Mouse (Mus musculus): ENCODE measurements around the gene Kdm5a.
A peak's percentile ranks its signal among the peaks of the same experiment; 100 is the strongest.

Gene Kdm5a

GRCm38 (mm10) chr6:120472455-120473140, 108.7 kb downstream of the Kdm5a start:
- DNase-seq = no peak

DNA sequence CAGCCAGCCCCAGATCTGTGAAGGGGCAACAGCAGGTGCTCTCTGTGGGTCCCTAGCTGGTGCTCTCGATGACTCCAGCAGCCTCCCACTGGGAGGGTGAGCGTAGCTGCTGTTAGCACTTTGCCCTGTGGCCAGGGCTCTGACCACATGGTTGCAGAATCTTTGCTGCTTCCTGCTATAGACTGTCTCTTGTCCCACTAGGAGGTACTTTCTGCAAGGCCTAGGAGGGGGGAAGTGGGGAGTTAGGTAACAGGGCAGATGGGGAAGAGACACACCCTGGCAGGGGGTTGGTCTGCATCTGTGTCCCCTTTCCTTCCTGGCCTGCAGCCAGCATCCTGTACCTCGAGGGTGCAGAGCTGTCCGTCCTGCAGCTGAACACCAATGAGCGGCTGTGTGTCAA, 109.5 kb downstream of the Kdm5a start:
- no peak for DNase-seq

DNA sequence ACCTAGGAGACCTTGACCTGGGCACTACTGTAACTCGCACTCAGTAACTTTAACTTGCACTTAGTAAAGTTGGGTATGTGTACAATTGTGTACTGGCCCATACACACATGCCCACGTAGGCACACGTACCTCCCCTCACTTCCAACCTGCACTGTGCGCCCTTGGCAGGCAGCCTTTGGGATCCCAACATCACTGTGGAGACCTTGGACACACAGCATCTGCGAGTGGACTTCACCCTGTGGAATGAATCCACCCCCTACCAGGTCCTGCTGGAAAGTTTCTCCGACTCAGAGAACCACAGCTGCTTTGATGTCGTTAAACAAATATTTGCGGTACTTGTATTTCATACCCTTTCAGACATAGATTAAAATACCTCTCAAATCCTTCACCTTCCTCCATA, 111.4 kb downstream of the Kdm5a start:
- no peak for DNase-seq

GRCm38 (mm10) chr6:120479302-120479701, 115.4 kb downstream of the Kdm5a start:
- DNase-seq = no peak

DNA sequence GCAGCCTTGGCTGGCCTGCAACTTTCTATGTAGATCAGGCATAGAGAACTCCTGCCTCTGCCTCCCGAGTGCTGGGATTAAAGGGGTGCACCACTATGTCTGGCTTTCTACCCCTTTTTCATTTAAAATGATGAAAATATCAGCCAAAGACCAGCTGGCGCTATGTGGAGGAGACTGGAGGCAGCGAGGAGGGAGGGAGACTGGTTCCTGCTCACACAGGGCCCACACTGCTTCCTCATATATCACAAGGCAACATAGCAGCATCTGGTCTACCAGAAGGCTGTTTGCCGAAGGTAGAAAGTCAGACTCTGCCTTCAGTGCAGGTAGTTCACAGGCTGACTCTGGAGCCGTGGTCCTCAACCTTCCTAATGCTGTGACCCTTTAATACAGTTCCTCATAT, 116.4 kb downstream of the Kdm5a start:
- no peak for DNase-seq

DNA sequence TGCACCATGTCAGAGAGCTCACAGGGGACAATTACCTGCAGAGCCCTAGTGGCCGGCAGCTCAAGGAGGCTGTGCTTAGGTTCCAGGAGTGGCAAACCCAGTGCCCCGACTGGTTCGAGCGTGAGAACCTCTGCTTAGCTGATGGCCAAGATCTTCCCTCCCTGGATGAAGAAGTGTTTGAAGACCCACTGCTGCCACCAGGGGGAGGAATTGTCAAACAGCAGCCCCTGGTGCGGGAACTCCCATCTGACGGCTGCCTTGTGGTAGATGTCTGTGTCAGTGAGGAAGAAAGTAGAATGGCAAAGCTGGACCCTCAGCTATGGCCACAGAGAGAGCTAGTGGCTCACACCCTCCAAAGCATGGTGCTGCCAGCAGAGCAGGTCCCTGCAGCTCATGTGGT, 117.6 kb downstream of the Kdm5a start:
- DNase-seq = no peak

DNA sequence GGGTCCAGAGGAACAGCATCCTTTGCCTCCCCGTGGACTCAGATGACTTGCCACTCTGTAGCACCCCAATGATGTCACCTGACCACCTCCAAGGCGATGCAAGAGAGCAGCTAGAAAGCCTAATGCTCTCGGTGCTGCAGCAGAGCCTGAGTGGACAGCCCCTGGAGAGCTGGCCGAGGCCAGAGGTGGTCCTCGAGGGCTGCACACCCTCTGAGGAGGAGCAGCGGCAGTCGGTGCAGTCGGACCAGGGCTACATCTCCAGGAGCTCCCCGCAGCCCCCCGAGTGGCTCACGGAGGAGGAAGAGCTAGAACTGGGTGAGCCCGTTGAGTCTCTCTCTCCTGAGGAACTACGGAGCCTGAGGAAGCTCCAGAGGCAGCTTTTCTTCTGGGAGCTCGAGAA, 118.1 kb downstream of the Kdm5a start:
- no peak for DNase-seq

DNA sequence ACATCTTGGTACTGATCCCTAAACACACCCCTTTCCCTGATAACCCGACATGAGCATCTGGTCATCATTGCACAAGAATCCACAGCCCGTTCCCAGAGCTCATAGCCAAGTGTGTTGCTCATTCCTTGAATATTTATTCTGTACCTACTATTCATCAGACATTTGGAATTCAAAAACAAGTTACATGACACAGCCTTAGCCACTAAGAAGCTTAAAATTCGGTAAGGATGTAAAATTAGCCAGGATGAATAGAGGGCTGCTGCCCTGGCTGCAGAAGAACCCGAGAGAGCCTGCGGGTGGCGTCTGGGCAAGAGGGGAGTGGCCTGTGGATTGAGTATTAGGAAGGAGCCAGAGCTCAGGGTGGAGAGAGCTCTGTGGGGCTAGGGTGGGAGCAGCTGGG, 118.8 kb downstream of the Kdm5a start:
- DNase-seq = no peak

- DNase-seq = no peak
Measured at GRCm38 (mm10) chr6:120483211-120483626, 119.3 kb downstream of the Kdm5a start.

DNA sequence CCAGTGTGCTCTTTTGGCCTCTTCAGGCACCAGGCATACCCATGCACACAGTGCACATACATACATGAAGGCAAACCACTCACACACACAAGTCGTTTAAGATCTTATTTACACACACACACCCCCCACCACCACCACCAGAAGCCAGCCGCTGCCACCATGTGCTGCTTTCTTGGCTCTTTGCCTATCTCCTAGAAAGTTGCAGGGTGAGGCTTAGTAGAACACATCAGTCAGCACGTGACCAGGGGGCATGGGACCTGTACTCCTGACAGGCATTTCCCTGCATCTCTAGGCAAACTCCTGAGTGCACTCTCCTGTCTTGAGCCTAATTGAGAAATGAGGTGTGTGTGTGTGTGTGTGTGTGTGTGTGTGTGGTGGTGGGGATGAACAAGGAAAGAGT, 121.1 kb downstream of the Kdm5a start:
- DNase-seq = no peak

GRCm38 (mm10) chr6:120486051-120486510, 122.2 kb downstream of the Kdm5a start:
- DNase-seq = no peak

DNA sequence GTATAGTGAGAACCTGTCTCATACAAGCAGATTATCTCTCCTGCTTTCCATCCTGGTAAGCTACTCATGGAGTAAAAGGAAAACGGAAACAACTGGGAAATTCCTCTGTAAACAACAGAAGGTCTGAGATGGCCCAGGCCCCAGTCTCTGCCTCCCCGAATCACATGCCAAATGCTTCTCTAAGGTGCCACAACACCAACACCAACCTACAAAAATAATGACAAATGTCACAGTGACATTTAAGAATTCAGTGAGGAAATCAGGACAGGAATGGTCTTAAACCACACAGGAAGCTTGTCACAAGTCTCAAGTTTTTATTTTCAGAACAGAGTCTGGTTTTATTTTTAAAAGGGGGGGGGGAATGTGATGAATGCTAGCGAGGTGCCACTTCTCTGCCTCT, 124.7 kb downstream of the Kdm5a start:
- DNase-seq = no peak

DNA sequence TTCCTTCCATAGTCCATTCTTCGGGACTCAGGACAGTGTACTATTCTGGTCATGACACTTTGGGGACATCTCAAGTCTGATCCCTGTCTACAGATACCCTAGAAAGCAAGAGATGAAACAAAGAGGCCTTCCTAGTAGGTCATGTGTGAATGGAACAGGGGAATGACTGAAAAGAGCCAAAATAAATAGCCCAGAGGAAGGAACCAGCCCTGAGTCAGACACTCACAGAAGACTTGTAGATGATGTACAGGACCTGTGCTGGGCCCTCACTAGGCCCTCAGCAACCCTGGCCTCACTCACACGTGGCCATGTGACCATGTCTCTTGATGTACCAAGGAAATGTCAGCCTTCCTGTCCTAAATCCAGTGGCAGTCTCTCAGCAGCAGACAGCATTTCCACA, 125.5 kb downstream of the Kdm5a start:
- no peak for DNase-seq

GRCm38 (mm10) chr6:120491064-120491463, 127.1 kb downstream of the Kdm5a start:
- no peak for DNase-seq

GRCm38 (mm10) chr6:120491862-120492498, 128.1 kb downstream of the Kdm5a start:
- DNase-seq = no peak

DNA sequence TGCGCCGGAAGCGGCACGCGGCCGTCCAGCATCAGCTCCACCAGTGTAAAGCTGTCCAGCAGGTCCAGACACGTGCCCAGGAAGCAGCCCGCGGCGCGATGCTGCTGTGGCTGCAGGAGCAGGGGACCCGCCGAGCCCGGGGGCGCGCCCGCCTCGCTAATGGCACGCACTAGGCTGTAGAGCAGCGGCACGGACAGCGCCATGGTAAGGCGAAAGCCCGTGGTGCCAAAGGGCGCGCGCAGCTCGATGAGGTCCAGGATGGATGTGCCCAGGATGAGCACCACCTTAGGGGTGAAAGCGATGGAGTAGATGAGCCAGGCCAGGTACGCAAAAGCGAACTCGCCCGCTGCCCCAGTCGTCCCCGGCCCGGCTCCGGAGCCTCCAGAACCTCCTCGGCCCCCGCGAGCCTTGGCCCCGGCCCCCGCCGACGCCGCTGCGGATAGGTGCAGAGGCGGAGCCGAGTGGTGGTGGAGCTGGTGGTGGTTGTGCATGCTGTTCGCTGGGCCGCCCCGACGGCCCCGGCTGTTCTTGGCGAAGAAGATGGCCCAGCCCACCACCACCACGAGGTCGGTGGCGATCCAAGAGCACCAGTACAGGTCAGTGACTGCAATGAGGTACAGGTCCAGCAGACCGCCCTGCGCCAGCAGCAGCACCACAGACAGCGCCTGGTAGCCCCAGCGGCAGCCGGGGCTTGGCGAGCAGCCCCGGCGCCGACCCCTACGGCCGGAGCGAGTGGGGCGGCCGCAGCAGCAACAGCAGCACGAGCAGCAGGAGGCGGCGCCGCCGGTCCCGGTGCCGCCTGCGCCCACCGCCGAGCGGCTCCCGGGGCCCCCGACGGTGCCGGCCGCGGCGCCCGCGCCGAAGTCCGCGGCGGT, 128.8 kb downstream of the Kdm5a start:
- no peak for DNase-seq

DNA sequence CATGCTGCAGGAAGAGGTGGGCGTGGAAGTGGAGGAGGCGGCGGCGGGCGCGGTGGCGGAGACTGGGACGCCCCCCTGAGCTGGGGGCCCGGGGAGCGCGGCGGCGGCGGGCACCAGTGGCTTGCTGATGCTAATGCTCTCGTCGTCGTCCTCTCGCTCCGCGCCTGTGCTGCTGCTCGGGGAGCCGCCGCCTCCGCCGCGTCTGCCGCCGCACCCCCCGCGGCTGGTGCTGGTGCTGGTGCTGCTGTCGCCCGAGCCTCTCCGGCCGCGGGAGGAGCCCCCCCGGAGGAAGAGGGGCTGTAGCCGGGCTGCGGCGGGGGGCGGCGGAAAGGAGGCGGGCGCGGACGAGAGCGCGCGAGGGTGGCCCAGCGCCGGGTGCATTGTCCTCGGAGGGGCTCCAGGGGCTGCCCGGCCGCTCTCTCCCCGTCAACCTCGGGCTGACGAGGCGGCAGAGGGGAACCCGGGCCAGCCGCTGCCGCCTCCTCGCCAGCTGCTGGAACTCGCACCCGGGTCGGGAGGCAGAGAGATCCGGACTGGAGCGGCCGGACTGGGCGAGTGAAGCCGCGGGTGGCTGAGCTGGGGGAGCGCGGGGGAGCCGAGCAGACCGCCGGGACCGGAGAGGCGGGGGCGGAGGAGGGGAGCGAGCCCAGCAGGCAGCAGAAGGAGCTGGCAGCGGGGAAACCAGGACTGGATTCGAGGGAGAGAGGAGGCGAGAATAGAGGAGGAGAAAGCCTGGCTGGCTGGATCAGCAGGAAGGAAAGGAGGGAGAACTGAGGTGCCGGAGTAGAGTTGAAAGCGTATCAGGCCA, 129.7 kb downstream of the Kdm5a start, which contains the start of gene Tmem121b:
Gene Tmem121b, minus strand, starts transcription at position 434 of the 808 bp plus-strand sequence.
- peak; percentile 60 for DNase-seq
